Mouse (Mus musculus) frontal cortex, postnatal 25 days (tissue): ENCODE results near the gene Rai1.

Source experiments
- DNase-seq, 2 experiments: peaks; one replicate each; pipeline ENCODE4 v3.0.0; 2022; ENCODE audit warnings: low spot score in 2 of 2

The Rai1 gene

GRCm38 (mm10) chr11:60192534-60192933 is 87.7 kb downstream of the Rai1 start:
- no peak for DNase-seq

GRCm38 (mm10) chr11:60193556-60193955 is 88.7 kb downstream of the Rai1 start:
- no peak for DNase-seq

GRCm38 (mm10) chr11:60195108-60195507 is 90.3 kb downstream of the Rai1 start:
- no peak for DNase-seq

GRCm38 (mm10) chr11:60196344-60196743 is 91.5 kb downstream of the Rai1 start:
- no peak for DNase-seq

- no peak for DNase-seq
Measured at GRCm38 (mm10) chr11:60197998-60198619, 93.3 kb downstream of the Rai1 start.

- no peak for DNase-seq
Measured at GRCm38 (mm10) chr11:60198651-60199050, 93.8 kb downstream of the Rai1 start.

GRCm38 (mm10) chr11:60199702-60200184 is 94.9 kb downstream of the Rai1 start:
- DNase-seq = peak; percentile 96 to 97

- DNase-seq = no peak
Measured at GRCm38 (mm10) chr11:60200384-60200783, 95.6 kb downstream of the Rai1 start.

GRCm38 (mm10) chr11:60202710-60203638 is 98.2 kb downstream of the Rai1 start:
- no peak for DNase-seq

GRCm38 (mm10) chr11:60205026-60205425 is 100.2 kb downstream of the Rai1 start:
- DNase-seq = no peak

- no peak for DNase-seq
Measured at GRCm38 (mm10) chr11:60206207-60206606, 101.4 kb downstream of the Rai1 start.

- no peak for DNase-seq
Measured at GRCm38 (mm10) chr11:60208201-60208600, 103.4 kb downstream of the Rai1 start.

GRCm38 (mm10) chr11:60208712-60209111 is 103.9 kb downstream of the Rai1 start:
- no peak for DNase-seq

GRCm38 (mm10) chr11:60209217-60209932 is 104.6 kb downstream of the Rai1 start:
- DNase-seq = peak in 1 of 2 experiments; percentile 71

- no peak for DNase-seq
Measured at GRCm38 (mm10) chr11:60209933-60210249, 105.1 kb downstream of the Rai1 start.

GRCm38 (mm10) chr11:60210305-60210724 is 105.5 kb downstream of the Rai1 start:
- DNase-seq = peak; percentile 67 to 72

- DNase-seq = no peak
Measured at GRCm38 (mm10) chr11:60211152-60211551, 106.3 kb downstream of the Rai1 start.

GRCm38 (mm10) chr11:60211761-60212160 is 106.9 kb downstream of the Rai1 start:
- no peak for DNase-seq

GRCm38 (mm10) chr11:60213266-60213665 is 108.5 kb downstream of the Rai1 start:
- no peak for DNase-seq

- no peak for DNase-seq
Measured at GRCm38 (mm10) chr11:60216671-60217070, 111.9 kb downstream of the Rai1 start.

- no peak for DNase-seq
Measured at GRCm38 (mm10) chr11:60217467-60217866, 112.7 kb downstream of the Rai1 start.

GRCm38 (mm10) chr11:60219609-60220008 is 114.8 kb downstream of the Rai1 start:
- no peak for DNase-seq
